Mouse (Mus musculus) heart, adult 9 months (tissue): ENCODE data around the gene Zfp3.

Source experiments
- DNase-seq, 2 experiments: peaks; one replicate each; pipeline ENCODE4 v3.0.0; 2022; ENCODE audit warnings: low spot score in 2 of 2

Zfp3 gene

DNA sequence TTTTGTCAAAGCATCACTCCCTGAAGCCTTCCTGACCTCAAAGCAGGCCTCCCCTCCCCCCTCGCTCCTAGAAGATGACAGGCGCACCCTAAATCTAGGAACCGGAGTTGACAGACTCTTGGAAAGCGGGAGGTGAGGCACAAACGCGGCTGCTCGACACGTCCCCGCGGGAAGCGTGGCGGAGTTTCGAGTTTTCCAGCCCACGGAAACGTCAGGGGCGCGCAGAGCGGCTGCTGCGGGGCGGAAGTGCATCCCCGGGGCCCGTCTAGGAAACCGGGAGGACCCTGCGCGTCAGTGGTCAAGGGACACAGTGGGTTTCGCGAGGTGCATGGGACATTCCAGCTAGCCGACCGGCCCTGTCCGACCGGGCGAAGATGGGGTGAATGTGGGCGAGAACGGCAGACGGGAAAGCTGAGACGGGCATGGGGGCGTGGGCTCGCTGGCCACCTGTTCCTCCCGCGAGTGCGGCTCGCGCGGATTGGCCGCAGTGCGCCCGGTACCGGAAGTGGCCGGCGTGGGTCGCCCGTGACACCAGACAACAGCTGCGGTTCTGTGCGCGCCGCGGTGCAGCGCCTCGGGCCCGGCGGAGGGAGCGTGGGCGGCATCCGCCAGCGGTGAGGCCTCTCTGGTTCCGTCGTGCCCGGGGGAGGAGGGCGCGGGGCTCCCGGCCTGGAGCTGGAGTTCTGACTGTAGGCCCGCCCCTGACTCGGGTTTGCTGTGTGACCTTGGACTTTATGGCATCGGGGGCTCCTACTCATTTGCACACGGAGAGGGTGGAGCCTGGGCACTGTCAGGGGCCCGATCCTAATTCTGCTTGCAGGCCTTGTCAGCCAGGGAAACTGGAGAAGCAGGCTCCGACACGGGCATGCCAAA lies at the start of gene Zfp3:
TSS of gene Zfp3 (plus strand) at position 274 of the 873 bp plus-strand sequence.
- peak; percentile 79 for DNase-seq

DNA sequence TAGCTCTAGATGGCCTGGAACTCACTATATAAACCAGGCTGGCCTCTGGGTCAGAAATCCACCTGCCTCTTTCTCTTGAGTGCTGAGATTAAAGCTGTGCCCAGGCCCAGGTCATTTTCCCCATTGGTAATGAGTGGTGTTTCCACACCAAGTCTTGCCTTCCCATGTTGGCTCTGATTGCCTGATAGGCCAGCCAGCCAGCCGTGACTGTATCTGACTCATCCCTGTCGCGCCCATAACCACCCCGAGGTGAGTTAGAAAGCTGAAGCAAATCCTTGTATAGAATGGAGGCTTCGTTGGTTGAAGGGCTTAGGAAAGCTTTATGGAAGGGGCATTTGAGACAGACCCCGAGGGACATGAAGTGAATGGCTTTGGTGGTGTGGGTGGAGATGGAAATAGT lies 48.2 kb upstream of the Zfp3 start:
- no peak for DNase-seq

DNA sequence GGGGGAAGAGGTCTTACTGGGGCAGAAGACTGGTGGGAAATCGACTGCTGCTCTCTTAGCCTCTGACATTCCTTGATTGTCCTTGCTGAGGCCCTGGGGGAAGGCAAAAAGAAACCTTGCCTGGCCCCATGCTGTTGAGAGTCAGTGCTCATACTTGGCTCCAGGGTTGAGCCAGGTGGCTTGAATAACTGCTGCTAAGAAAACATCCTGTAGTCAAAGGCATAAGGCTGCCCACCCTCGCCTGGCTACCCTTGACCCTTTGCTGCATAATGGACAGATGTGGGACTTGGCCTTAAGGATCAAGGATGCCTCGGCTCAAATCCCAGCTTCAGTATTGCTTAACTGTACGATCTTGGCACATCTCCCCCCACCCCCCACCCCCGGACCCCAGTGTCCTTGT lies 45.5 kb upstream of the Zfp3 start:
- no peak for DNase-seq

DNA sequence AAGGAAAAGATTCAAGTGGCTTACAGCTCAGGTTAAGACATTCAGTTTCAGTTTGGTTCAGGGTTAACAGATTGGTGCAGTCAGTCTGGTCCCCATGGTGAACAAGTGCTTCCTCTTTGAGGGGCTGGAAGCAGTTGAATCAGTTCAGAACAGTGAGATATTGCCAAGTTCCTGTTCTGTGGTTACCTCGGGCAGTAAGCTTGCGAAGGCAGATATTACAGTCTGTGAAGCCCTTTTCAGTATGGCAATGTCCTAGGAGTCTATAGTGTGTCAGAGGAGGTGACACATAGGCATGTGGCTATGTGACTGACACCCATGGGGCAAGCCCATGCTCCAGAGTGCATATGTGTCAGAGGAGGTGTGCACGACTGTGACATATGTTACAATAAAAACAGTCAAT lies 43.4 kb upstream of the Zfp3 start:
- peak in 1 of 2 experiments; percentile 42 for DNase-seq

DNA sequence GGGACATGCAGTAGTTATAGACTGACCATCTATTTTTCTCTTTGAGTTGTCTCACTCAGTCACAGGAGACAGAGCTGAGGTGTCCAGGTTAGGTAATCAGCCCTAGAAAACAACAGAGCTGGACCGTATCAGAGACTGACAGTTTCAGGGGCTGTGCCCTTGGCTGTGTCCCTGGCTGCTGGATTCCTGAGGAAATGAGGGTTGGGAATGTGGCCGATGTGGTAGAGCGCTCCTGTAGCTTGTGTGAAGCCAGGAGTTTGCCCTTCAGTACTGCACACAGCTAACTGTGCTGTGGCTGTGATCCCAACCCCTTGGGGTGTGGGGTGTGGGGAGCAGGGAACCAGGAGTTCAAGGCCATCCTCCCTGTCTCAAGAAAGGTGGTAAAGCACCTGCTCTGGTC lies 42.9 kb upstream of the Zfp3 start:
- DNase-seq = peak in 1 of 2 experiments; percentile 17

DNA sequence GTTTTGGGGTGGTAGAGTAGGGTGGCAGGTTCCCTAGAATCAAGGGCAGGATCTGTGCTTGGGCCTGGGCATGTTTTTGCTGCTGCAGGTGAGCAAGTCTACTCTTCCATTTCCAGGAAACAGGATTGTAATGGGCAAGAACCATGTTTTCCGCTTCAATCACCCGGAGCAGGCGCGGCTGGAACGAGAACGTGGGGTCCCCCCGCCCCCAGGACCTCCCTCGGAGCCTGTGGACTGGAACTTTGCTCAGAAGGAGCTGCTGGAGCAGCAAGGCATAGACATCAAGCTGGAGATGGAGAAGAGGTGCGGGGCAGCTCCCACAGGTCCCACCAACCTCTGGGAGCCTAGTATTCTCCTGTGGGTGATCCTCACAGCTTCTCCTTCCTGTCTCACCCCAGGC lies 39.3 kb upstream of the Zfp3 start:
- DNase-seq = no peak

DNA sequence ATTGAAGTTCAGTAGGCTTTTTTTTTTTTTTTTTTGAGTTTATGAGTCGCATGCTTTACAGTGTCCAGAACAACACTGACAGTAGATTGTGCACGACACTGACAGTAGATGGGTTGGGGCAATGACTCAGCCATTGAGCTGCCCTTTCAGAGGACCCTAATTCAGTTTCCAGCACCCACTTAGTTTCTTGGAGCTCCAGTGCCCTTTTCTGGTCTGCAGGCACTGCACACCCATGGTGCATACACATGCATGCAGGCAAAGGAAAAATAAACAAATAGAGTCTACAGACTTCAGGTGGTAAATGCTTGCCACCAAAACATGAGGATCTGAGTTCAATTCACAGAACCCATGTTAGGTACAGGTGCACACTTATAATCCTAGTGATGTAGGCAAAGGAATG lies 37.4 kb upstream of the Zfp3 start:
- DNase-seq = no peak

DNA sequence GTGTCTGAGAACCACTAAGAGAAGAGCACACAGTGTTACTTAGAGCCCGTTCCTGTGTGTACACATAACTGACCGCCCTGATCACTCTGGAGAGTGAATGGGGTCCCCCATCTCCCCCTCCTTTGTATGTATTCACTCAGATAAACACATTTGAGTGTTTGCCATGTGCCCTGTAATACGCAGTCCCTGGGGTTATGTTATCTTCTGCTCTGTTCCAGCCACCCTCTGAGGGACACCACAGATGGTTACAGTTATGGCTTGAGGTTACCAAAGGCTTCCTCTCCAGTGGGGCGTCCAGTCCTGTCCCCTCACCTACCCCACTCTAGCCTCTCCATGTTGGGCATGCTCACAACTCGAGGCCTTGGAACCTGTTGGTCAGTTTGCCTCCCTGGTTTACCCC lies 36.6 kb upstream of the Zfp3 start:
- DNase-seq = no peak

DNA sequence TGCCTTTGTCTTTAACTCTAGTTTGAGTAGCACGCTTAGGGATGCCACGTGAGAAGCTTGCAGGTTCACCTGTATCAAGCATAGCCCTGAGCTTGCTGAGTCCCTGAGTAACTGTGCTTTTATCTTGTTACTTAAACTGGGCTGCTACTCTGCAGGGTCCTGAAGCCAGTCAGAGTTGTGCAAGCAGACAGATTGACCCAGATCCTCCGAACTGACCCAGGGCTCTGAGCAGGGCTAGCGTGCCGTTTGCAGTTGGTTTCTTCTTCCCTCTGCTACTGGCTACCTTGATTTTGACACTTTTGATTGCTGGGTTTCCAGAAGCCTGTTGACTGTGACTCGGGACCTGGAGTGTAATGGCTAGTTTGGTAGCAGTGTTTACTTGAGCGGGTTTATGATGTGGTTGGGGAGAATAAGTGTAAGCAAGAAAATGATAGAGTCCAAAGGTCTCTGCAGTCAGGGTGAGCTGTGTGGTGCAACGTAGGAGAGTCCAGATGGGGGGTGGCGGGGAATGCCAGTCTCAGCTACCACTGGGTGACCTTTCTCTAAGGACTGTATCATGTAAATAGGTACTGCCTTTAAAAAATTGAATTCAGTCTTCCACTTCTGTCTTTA lies 33.5 kb upstream of the Zfp3 start:
- no peak for DNase-seq

DNA sequence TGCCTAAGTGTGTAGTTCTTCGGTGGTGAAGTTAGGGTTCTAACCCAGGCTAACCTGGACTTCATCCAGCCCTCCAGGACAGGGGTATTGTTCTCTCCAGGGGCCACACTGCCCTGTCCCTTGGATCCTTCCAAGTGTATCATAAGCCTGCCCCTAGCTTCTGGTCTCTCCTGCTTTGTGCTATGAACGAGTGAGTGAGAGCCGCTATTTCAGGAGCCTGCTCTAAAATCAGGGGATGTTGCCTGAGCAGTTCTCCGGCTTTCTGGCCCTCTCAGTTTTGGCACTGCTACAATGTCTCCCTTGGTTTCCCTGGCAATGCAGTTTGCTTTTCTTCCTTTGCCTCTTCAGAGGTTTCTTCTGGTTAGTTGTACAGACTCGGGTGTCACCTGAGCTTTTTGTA lies 32.8 kb upstream of the Zfp3 start:
- no peak for DNase-seq

DNA sequence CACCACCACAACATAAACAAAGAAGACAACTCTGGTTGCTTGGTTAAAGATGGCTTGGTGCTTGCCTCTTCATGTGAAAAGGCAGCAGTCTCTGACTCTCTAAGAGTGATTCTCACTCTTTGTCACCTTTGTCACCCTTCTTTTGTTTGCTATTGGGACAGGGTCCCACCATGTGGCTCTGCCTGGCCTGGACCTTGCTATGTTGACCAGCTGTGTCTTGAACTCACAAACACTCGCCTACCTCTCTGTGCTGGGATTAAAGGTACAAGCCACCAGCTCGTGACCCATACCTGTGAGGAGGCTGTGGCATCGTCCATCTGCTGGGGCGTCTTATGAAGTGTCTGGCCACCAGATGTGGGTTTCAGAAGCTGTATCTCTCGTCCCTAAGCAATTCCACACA lies 30.8 kb upstream of the Zfp3 start:
- no peak for DNase-seq

DNA sequence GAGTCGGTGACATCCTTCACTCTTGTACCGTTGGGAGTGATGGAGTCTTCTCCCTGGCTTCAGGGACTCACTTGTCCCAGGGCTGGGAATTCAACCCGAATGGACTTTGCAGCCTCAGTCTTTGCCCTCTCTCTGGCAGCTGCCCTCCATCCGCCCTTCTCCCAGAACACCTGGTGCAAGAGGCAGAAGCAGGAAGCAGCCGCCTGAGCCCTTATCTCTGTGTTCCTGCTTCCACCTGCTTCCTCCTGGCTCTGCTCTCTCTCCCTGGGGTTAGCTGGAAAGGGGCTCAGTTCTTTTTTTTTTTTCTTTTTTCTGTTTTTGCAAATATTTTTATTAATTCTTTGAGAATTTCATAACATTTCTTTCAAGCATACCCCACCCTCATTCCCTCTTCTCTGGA lies 26.3 kb upstream of the Zfp3 start:
- peak in 1 of 2 experiments; percentile 19 for DNase-seq

DNA sequence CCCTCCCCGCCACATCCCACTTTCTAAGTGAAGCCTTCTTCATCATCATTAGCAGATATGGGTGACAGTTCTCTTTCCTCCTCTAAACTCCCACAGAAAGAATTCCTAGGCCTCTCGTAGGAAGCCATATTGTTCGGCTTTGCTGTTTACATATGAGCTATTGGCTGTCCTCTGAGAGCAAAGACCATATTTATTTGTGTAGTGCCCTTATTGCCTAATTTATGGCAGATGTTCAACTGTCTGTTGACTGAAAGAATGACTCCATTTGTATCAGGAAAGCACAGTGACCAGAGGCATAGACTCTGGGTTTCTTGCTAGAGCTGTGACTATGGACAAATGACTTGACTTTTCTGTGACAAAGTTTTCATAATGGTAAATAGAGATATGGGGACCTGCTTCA lies 22.4 kb upstream of the Zfp3 start:
- no peak for DNase-seq

DNA sequence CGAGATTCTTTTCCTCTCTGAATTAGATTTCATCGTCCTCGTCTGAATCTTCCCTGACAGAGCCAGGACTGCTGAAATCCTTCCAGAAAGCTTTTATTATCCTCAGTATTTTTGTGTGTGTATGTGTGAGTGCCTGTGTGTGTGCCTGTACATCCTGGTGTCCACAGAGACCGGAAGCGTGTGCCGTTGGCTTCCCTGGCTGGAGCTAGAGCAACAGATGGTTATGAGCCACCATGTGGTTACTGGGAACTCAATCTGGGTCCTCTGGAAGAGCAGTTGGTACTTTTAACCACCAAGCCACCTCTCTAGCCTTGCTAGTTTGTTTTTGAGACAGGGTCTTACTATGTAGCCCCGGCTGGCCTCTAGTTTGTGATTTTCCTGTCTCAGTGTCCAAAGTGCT lies 21.9 kb upstream of the Zfp3 start:
- no peak for DNase-seq

DNA sequence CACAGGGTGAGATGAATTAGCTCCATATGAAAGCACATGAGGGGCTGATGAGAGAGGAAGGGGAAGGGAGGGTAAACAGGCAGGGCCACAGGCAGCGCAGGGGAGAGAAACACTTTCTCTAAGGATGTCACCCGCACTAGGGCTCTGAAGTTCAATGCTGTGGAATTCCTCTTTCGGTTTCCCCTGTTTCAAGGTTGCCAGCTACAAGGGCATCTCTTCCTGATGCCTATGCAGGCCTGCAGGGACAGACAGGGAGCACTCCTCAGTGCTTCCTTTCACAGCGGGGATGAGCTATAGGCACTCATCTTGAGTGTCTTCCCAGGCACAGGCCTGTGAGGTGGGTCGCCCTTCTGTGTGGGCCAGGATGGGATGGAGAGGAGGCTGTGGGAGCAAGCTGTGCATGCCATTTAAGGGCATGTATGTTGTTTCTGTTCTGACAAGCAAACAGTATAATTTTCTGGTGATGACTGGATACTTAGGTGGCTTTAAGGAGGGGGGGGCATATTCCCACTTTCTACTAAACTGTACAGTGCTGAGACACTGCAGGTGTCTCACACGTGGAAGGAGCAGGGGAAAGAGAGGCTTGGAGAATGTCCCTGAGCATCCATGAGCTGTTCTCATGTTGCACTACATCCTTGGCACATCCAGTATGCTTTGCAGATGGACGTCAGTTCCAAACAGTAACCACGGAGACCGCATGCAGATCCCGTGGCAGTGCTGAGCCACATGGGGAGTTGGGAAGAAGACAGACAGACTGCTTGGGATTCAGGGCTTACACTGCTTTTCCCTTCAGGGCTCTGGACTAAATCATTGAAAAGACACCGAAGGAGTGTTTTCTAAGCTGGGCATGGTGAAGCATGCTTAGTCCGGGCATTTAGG lies 21.2 kb upstream of the Zfp3 start:
- DNase-seq = no peak

DNA sequence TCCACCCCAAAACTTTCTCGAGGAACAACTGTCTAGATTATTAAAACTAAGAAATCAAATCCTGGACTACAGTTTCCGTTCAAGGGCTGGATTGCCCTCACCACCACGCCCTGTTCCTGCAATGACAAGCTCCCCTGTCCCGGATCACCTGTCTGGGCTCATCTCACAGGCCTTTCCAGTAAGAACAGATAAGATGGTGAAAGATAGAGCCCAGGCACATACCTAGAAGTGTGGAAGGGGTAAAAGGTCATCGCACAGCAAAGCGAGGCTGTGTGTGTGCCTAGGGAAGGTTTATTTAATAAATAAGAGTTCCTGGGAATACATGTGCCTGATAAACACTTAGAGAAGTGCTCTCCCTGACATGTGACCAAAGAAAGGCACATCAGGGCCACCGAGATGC lies 18.4 kb upstream of the Zfp3 start:
- no peak for DNase-seq

DNA sequence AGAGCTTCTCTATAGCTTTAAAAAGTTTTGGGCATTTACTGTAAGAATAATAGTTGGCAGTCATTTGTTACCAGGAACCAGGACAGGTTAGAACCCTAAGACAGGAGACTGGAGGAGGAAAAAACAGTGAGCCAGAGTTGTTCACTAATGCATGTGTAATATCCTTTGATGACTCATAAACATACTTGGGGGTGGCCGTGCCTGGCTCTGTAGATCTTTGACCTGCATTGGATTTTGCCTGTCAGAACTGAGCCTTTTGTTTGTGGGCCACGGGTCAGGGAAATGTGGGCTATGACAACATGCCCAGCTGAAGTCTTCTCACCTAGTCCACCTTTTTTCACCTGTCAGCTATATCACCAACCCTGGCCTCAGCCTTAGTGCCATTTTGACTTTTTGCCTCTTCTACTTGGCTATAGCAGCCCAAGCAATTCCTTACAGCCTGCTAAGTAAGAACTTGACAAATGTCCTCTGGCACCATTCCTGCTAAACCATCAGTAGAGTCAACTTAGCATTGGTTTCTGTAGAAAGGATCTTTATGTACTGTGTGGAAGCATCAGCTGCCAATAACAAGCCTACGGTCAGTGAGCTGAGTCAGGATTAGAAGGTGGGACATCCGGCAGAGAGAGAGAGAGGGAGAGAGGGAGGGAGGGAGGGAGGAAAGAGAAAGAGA lies 16.0 kb upstream of the Zfp3 start:
- DNase-seq = no peak

DNA sequence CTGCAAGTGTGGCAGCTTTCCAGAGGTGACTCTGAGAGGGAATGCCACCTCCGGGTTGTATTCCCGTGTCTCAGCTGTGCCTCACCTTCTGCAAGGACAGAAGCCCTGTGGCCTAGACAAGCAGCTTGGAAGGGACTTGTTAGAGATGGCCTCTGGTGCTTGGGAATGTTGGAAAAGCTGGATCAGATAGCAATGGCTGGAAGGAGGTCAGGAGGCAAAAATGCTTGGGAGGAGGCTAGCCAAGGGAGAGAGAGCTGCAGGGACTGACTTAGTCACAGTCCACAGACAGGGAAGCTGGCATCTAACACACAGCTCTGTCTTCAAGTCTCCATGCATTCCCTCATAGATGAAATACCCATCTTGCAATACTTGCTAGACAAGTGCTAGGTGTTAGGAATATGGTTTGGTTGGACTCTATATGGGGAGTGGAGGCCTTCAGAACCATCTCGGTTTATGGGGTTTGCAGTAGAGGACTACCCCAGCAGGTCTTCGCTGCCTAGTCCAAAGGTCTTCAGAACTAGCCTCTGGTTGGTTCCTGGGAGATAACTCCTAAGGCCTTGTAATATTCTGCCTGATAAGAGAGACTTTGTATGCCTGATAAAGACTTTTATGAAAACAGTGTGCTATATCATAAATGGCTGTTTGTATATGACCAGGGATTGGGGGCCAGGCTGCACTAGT lies 11.5 kb upstream of the Zfp3 start:
- no peak for DNase-seq

DNA sequence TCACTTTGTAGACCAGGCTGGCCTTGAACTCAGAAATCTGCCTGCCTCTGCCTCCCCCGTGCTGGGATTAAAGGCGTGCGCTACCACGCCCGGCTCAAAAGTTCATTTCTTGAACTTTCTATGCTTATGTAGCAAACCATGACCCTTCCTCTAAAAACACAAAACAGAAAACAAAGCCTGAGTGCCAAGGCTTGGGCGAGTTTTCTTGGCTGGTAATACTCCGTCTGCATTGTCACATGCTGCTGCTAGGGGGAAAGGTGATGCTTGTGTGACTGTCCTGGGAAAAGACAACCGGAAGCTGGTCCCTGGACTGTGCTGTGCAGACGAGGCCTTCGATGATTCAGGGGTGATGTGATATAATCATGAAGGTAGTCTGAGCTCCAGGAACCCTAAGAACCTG lies 10.9 kb upstream of the Zfp3 start:
- no peak for DNase-seq

DNA sequence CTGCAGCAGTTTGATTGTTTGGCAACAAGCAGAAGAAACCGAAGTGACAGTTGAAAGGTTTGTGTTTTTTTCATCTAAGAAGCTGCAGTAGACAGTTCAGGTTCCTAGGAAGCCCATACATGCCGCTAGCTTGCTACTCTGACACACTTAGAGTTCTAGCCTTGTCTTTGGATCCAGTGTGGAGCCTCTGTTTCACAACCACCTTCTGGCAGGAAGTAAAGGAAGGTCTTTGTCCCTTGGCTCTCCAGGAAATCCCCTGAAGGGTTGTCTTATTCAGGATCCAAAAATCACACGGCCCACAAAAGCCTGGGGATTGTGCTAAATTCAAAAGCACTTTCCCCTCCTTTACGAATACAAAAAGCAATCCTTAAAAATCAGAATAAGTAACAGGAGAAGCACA lies 9.5 kb upstream of the Zfp3 start:
- no peak for DNase-seq

DNA sequence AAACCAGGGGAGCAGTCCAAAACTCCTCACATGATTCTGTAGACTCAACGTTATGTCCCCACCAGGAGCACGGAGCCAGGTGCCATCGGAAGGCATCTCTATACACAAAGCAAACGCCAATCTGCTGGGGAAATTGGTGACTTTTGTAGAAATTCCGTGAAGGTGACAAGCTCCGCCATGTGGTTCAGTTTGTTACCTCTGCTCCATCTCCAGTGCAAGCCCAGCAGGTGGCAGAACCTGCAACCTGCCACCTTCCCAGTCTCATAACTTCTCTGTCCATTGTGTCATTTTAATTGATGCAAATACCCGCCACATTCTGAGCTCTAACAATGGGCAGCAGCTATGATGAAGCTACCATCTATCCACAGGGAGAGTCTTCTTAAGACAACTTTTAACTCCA lies 9.1 kb upstream of the Zfp3 start:
- no peak for DNase-seq
